Mouse (Mus musculus) midbrain, embryonic 15.5 days (tissue): ENCODE data around the gene Trim15. TPM values are rescaled to one million over a fixed set of nuclear protein-coding genes. Genes with fewer than 3 reads are reported as not detected.
"Not testable (repeated sequence)": the region's sequence is repeated elsewhere in the genome, so short reads cannot be mapped to it uniquely, and the experiment has no call there.

ENCODE experiments used
- ATAC-seq: fragments of 200-750 bp; cut with Nextera tagmentation; replicated peaks from 2 replicates; pipeline ENCODE4 v1.8.0; 2017; ENCODE audit warnings: moderate TSS enrichment
- H3K27ac ChIP-seq: fragments of 300-500 bp; sonication (generic); 2 replicates; pipeline ENCODE4 v1.5.1; 2015; ENCODE audit warnings: mild to moderate bottlenecking, inconsistent platforms
- H3K27me3 ChIP-seq: fragments of 300-500 bp; sonication (generic); replicated peaks from 2 replicates; pipeline ENCODE4 v1.6.1; 2015; ENCODE audit warnings: inconsistent platforms
- H3K36me3 ChIP-seq: fragments of 300-500 bp; sonication (generic); replicated peaks from 2 replicates; pipeline ENCODE4 v1.6.1; 2015; ENCODE audit warnings: inconsistent platforms
- H3K4me1 ChIP-seq: fragments of 300-500 bp; sonication (generic); 2 replicates; pipeline ENCODE4 v1.6.1; 2015; ENCODE audit warnings: inconsistent platforms
- H3K4me2 ChIP-seq: fragments of 300-500 bp; sonication (generic); 2 replicates; pipeline ENCODE4 v1.6.1; 2015; ENCODE audit warnings: inconsistent platforms, mild to moderate bottlenecking, moderate library complexity
- H3K4me3 ChIP-seq: fragments of 300-500 bp; sonication (generic); 2 replicates; pipeline ENCODE4 v1.5.1; 2015; ENCODE audit warnings: mild to moderate bottlenecking, inconsistent platforms
- H3K9ac ChIP-seq: fragments of 300-500 bp; sonication (generic); 2 replicates; pipeline ENCODE4 v1.6.1; 2015; ENCODE audit warnings: mild to moderate bottlenecking, inconsistent platforms
- H3K9me3 ChIP-seq: fragments of 300-500 bp; sonication (generic); 2 replicates; pipeline ENCODE4 v1.6.1; 2016; ENCODE audit warnings: inconsistent platforms
- WGBS: fragments of 180-500 bp; shearing (Covaris S2); methylation state at CpG from one replicate; pipeline ENCODE4 v1.1.7; 2015; ENCODE audit warnings: mixed read lengths; 5-methylcytosine and 5-hydroxymethylcytosine counted together
- polyA plus RNA-seq: library from polyadenylated mRNA; unstranded; fragments of >200 nt; fragmentation: Nextera tagmentation; extraction: Ambion mirVana; gene quantifications from 2 replicates; pipeline ENCODE4 v1.2.1, GENCODE M21; 2015

Gene Trim15
- polyA plus RNA-seq, 1 experiment from 2014 or later = 1.2 TPM

GRCm38 (mm10) chr17:36839001-36839400, 28.0 kb downstream of the Trim15 start:
- no peak overlapping the region for H3K4me2 ChIP-seq
- no peaks in the 10 kb centered on the region for H3K9me3 ChIP-seq
- no peak overlapping the region; the same call in 1 of the 2 replicates for H3K9ac ChIP-seq
- H3K27me3 ChIP-seq = no peaks in the 10 kb centered on the region
- peaks cover 26% of the 10 kb centered on the region for H3K4me1 ChIP-seq
- WGBS = 86% methylated on average over 5 of the region's 5 CpGs
- no peak overlapping the region for H3K4me3 ChIP-seq
- no peak for ATAC-seq
- H3K27ac ChIP-seq = no peak overlapping the region
- H3K36me3 ChIP-seq = no peaks in the 10 kb centered on the region

- peak; percentile 99 for ATAC-seq
- Histone ChIP-seq H3K27me3 (no peaks in the 10 kb centered on the region), H3K4me3 (peak within 1 kb of the TSS; percentile 65), H3K27ac (peak within 1 kb of the TSS; percentile 89), H3K4me1 (peaks cover 26% of the 10 kb centered on the region), H3K36me3 (no peaks in the 10 kb centered on the region), H3K9me3 (no peaks in the 10 kb centered on the region), H3K9ac (peak within 1 kb of the TSS; percentile 77), H3K4me2 (peak within 1 kb of the TSS; percentile 77)
- WGBS = 0% methylated on average over 58 of the region's 58 CpGs
Observed at GRCm38 (mm10) chr17:36836874-36837647, 29.9 kb downstream of the Trim15 start, which contains the start of gene Trim26. Trim26 (plus strand) TSS chr17:36837134.

GRCm38 (mm10) chr17:36836427-36836812, 30.6 kb downstream of the Trim15 start:
- Histone ChIP-seq H3K4me3 (peak overlapping the region; percentile 65), H3K4me2 (peak overlapping the region; percentile 77), H3K27me3 (no peaks in the 10 kb centered on the region), H3K36me3 (no peaks in the 10 kb centered on the region), H3K9me3 (no peaks in the 10 kb centered on the region), H3K27ac (peak overlapping the region; percentile 89), H3K4me1 (peaks cover 26% of the 10 kb centered on the region), H3K9ac (peak overlapping the region; percentile 77)
- peak; percentile 65 for ATAC-seq
- WGBS = 23% methylated on average over 3 of the region's 3 CpGs

DNA sequence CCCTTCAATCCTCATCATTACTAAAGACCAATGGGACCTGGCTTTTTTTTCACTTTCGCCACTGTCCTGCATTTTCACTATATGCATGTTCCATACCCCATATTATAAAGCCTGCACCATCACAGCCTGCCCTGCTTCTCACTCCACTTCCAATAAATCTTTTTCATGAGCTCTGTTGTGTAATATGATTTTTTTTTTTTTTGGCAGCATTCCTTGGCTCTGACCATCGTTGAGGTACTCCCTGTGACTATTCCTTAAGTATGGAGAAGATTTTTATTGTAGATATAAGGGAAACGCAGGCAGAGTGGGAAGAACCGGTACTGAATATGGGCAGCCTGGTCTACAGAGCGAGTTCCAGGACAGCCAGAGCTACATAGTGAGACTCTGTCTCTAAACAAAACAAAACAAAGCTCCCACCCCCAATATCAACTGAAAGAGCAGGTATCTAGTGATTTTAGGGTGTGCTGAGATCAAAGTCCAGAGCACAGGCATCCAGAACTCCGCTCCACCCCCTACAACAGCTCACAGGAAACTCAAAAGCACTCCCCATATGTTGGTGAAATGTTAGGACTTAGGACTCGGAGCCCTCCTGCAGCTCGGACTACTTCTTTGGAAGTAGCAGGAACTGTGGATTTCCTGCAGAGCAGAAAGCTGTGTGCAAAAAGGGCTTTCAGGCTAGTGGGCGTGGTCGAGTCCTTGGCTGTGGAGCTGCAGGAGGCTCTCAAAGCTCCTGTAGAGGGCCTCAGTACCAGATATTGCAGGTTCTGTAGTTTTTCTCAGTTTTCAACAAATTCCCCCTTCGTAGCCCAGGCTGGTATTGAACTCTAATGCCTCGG, 31.2 kb downstream of the Trim15 start:
- Histone ChIP-seq H3K4me2 (peak overlapping the region; percentile 77), H3K27me3 (no peaks in the 10 kb centered on the region), H3K4me3 (0 out of 2 replicates have a peak overlapping the region, but pooled peaks have one; percentile 65), H3K9ac (no peak overlapping the region), H3K27ac (no peak overlapping the region), H3K4me1 (peaks cover 26% of the 10 kb centered on the region), H3K9me3 (no peaks in the 10 kb centered on the region), H3K36me3 (no peaks in the 10 kb centered on the region)
- 0 out of 2 replicates have a peak, but pooled peaks have one; percentile 2 for ATAC-seq
- WGBS = 36% methylated on average over 12 of the region's 12 CpGs

- 55% methylated on average over 4 of the region's 4 CpGs for WGBS
- H3K4me2 ChIP-seq = no peak overlapping the region
- H3K9ac ChIP-seq = no peak overlapping the region
- ATAC-seq = no peak
- H3K4me1 ChIP-seq = peaks cover 10% of the 10 kb centered on the region
- no peak overlapping the region for H3K4me3 ChIP-seq
- H3K9me3 ChIP-seq = no peaks in the 10 kb centered on the region
- no peaks in the 10 kb centered on the region for H3K36me3 ChIP-seq
- no peak overlapping the region for H3K27ac ChIP-seq
- H3K27me3 ChIP-seq = 0 out of 2 replicates have a peak, but pooled peaks cover 3% of the 10 kb centered on the region
Observed at GRCm38 (mm10) chr17:36832694-36833093, 34.3 kb downstream of the Trim15 start.

GRCm38 (mm10) chr17:36830470-36830869, 36.5 kb downstream of the Trim15 start:
- Histone ChIP-seq H3K4me1 (no peaks in the 10 kb centered on the region), H3K4me2 (no peak overlapping the region), H3K27me3 (0 out of 2 replicates have a peak, but pooled peaks cover 3% of the 10 kb centered on the region), H3K36me3 (no peaks in the 10 kb centered on the region), H3K27ac (no peak overlapping the region), H3K9me3 (no peaks in the 10 kb centered on the region), H3K4me3 (no peak overlapping the region), H3K9ac (no peak overlapping the region)
- ATAC-seq = no peak
- 79% methylated on average over 3 of the region's 3 CpGs for WGBS

DNA sequence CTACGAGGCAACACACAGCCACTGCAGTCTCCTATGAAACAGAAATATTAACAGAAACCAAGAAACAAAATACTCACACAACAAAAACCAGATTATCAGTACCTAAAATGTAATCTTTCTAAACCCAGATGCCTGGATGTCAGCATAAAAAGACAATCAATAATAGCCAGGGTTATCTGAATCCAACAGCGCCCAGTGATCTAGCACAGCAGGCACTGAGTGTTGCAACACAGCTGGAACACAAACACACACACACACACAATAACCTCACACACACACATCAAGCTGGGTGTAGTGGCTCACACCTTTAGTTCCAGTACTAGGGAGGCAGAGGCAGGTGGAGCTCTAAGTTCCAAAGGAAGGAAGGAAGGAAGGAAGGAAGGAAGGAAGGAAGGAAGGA, 38.5 kb downstream of the Trim15 start:
- H3K4me1 ChIP-seq = no peaks in the 10 kb centered on the region
- H3K4me2 ChIP-seq = no peak overlapping the region
- ATAC-seq = no peak
- H3K4me3 ChIP-seq = no peak overlapping the region
- H3K27ac ChIP-seq = no peak overlapping the region
- H3K36me3 ChIP-seq = no peaks in the 10 kb centered on the region
- 0 out of 2 replicates have a peak, but pooled peaks cover 3% of the 10 kb centered on the region for H3K27me3 ChIP-seq
- 89% methylated on average over 2 of the region's 2 CpGs for WGBS
- no peaks in the 10 kb centered on the region for H3K9me3 ChIP-seq
- no peak overlapping the region for H3K9ac ChIP-seq

GRCm38 (mm10) chr17:36826002-36826401, 41.0 kb downstream of the Trim15 start:
- not testable (repeated sequence) for H3K27me3 ChIP-seq, H3K27ac ChIP-seq, H3K9me3 ChIP-seq, H3K4me1 ChIP-seq, H3K9ac ChIP-seq, H3K36me3 ChIP-seq, H3K4me3 ChIP-seq
- peak overlapping the region; percentile 43 for H3K4me2 ChIP-seq
- 15% methylated on average over 5 of the region's 5 CpGs for WGBS
- ATAC-seq = peak; percentile 88

DNA sequence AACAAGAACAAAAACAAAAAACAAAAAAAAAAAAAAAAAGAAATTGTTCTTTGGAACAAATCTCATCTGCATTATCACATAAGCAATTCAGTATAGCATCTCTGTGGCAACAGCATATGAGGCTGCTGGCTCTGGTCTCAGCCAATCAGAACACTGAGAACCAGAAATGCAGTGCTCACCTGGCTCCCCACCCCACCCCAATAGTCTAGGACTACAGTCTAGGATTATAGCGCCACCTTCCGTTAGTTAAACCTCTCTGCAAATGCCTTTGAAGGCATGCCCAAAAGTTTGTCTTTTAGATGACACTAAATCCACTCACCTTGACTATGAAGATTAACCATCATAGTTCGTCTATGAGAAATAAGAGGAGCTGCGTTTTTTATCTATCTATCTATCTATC, 41.5 kb downstream of the Trim15 start:
- Histone ChIP-seq H3K36me3 (no peaks in the 10 kb centered on the region), H3K4me1 (no peaks in the 10 kb centered on the region), H3K4me2 (peak overlapping the region; percentile 43), H3K4me3 (no peak overlapping the region), H3K27ac (no peak overlapping the region), H3K9me3 (no peaks in the 10 kb centered on the region), H3K9ac (no peak overlapping the region), H3K27me3 (0 out of 2 replicates have a peak, but pooled peaks cover 3% of the 10 kb centered on the region)
- peak; percentile 81 for ATAC-seq
- 37% methylated on average over 4 of the region's 4 CpGs for WGBS

DNA sequence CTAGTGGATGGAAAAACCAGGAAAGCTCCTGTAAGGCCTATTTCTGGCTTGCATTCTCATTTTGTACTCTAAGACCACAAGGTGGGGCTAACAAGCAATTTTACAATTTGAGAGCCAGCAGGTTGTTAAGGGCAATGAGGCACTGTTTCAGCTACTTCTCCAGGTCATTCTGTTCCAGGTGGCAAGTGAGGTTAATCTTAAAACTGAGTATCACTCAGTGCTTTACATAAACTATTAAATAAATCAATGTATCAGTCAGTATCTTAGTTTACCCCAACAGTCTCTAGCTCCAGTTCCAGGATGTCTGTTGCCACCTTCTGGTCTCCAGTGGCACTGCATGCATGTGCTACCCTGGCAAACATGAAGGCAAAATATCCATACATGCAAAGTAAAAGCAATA, 43.0 kb downstream of the Trim15 start:
- H3K27ac ChIP-seq = no peak overlapping the region
- H3K4me3 ChIP-seq = no peak overlapping the region
- H3K9me3 ChIP-seq = no peaks in the 10 kb centered on the region
- no peaks in the 10 kb centered on the region for H3K4me1 ChIP-seq
- H3K27me3 ChIP-seq = 0 out of 2 replicates have a peak, but pooled peaks cover 3% of the 10 kb centered on the region
- H3K4me2 ChIP-seq = no peak overlapping the region
- H3K9ac ChIP-seq = no peak overlapping the region
- ATAC-seq = no peak
- H3K36me3 ChIP-seq = no peaks in the 10 kb centered on the region

GRCm38 (mm10) chr17:36811871-36812270, 55.1 kb downstream of the Trim15 start, which contains the start of gene H2-M10.6:
H2-M10.6 (plus strand) TSS chr17:36812171.
- H3K36me3 ChIP-seq = no peaks in the 10 kb centered on the region
- H3K4me1 ChIP-seq = no peaks in the 10 kb centered on the region
- H3K9ac ChIP-seq = no peak within 1 kb of the TSS
- H3K4me3 ChIP-seq = no peak within 1 kb of the TSS
- no peak within 1 kb of the TSS for H3K27ac ChIP-seq
- H3K9me3 ChIP-seq = no peaks in the 10 kb centered on the region
- no peak within 1 kb of the TSS for H3K4me2 ChIP-seq
- no peaks in the 10 kb centered on the region for H3K27me3 ChIP-seq
- no peak for ATAC-seq
